Mouse (Mus musculus) layer of hippocampus, postnatal 25 days (tissue): Measurements from ENCODE around the gene Zcchc14. TPM values are rescaled to one million over a fixed set of nuclear protein-coding genes. Genes with fewer than 3 reads are reported as not detected.
"Not testable (repeated sequence)": the region's sequence is repeated elsewhere in the genome, so short reads cannot be mapped to it uniquely, and the experiment has no call there.

Experiments
- DNase-seq, 2 experiments: peaks; one replicate each; pipeline ENCODE4 v3.0.0; 2022; ENCODE audit warnings: mixed read lengths in 2 of 2, low spot score in 1 of 2; ENCODE audit errors: extremely low spot score in 1 of 2
- total RNA-seq, 2 experiments: library from RNA; stranded (reverse); gene quantifications; 2 replicates each; pipeline ENCODE4 v1.2.3; 2021

Gene Zcchc14
- total RNA-seq, 2 experiments from 2014 or later, result 79.7 to 88.2 TPM

DNA sequence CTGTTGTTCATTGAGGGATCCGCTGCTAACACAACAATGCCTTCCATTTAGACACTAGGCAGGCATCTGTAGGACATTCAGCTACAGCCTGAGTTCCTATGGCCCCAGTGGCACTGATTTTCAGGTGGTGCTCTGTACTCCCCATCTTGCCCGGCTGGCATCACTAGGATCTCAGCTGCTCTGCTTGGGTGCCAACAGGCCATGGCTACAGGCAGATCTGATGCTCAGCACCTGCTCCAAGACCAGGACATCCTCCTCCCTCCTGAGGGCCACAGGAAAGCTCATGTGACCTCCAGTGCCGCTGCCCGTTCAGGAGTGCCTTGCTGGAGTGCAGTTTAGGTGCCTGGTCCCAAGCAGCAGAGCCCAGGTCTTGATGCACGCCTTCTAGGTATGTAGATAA, 20.3 kb downstream of the Zcchc14 start:
- no peak for DNase-seq

DNA sequence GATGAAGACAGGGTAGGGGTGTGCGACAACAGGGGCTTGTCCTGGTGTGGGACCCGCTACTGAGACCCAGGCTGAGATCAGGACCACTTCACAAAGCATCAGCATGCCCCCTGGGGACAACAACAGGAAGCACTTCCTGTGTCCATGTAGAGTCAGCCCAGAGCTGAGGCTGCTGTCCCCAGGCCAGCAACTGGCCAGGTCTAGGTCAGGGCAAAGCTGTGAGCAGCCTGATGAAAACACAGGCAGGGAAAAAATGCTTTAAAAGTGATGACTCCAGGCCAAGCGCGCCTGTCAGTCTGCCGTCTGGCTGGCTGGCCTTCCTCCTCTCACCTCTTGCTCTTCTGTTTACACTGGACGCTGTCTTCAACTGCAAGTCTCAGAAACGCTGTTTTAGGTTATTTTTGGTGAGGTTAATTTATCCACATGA, 21.0 kb downstream of the Zcchc14 start:
- no peak for DNase-seq

DNA sequence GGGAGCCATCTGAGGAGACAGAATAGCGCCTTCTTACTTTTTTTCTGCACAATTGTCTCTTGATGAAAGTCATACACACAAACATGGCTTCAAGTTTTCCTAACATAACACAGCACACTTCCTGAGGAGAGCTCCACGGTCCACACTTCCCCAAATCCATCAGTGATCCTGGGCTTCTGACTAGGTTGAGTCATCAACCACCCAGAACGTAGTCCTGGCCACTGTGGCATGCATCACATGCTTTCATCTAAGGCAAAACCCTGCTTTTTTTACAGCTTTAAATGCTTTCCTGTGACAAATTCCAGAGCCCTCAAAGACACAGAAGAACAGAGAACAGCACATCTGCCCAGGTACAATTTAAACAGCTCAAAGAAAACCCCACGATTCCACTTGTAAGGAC, 24.0 kb downstream of the Zcchc14 start:
- DNase-seq, result no peak

DNA sequence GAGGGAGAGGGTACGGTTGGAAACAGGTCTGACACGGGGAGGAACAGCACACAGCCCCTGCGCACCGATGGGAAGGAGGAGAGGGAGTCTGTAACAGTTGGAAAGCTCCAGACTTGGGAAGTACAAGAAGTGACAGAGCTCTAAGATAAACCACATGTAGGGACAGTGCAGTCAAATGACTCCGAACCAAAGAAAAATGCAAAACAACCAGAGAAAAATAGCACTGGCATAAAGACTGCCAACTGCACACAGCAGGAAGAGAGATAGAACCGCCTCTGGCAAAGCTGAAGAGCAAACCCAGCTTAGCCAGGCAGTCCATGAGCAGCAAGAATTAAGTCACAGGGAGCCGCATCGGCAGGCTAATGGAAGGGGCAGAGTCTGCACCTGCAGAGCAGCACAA, 29.7 kb downstream of the Zcchc14 start:
- no peak for DNase-seq

DNA sequence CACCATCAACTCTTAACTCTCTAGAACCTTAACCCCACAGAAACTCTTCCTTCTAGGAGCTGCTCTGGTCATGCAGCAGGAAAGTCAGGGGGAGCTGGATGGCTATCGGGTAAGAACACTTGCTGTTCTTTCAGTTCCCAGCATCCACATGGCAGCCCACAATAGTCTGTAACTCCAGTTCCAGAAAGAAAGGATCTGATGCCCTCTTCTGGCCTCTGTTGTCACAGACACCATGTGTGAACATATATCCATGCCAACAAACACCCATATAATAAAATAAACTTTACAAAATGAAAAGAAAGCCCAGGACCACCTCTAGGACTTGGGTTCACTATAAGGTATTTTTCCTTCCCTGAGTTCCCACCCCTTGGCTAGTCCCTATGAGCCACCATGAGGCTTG, 30.8 kb downstream of the Zcchc14 start:
- DNase-seq, result no peak

DNA sequence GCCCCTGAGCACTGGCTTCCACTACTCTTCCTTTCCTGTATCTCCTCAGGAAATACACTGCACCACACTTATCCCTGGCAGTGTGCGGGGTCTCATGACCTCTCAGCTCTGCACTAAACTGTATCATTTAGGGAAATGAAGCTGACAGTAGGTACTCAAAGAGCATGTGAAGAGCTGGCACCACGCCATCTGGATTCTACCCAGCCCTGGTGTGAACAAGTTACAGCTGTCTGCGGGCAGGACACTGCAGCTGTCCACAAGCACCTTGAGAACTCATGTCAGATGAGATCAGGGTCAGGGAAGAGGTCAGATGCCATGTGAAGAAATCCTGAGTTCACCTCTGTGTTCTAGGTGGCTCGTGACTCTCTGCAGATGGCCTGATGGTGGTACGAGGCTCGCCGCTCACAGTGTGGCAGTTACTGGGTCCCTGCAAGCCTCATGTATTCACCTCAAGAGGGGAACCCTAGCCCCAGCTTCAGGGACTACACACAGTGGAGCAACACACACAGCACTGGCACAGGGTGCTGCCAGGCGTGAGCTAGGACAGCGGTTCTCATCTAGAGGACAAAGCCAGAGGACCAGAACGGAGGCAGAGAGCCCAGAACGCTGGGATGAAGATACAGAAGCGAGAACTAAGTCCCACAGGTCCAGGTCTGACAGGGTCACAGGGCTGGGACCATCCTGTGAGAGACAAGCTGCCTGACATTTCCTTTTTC, 31.7 kb downstream of the Zcchc14 start:
- DNase-seq, result peak in 1 of 2 experiments; percentile 33

DNA sequence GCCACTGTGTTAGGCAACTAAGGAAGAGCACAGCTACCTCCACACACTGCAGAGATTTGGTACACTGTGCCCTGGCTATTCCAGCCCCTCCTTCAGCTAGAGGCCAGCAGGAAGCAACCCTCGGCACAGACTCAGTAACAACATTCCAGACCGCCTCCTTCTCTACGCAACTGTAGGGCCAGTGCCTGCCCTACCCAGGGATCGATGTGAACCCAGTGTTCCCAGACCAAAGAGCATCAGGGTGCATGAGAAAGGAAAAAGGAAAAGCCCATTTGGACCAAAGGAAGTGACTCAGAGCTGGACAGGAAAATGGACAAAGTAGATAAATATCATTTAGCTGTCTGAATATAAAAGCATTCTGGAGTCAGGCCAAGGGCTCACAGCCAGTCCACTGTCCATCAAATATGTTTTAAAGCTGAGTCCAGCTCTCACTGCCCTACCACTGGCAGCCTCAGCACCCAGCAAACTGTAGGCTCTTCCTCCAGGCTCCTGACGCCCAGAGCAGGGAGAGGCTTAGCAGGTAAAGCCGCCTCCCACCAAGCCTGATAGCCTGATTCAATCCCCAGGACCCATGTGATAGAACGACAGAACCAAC, 33.2 kb downstream of the Zcchc14 start:
- DNase-seq, result no peak

DNA sequence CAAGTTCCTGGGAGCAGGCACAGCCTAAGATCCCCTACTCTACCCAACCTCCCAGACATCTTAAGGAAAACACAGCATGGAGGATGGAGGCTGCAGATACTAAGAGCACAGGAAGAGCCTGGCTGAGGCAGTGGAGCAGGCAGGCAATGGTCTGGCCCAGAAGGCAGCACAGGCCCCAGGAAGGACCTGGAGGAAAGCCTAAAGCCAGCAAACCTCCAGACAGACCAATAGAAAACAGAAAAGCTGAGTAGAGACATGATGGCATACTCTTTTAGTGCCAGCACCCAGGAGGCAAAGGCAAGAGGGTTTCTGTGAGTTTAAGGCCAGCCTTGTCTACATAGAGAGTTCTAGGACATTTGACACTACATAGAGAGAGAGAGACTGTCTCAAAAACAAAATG, 39.3 kb downstream of the Zcchc14 start:
- no peak for DNase-seq

DNA sequence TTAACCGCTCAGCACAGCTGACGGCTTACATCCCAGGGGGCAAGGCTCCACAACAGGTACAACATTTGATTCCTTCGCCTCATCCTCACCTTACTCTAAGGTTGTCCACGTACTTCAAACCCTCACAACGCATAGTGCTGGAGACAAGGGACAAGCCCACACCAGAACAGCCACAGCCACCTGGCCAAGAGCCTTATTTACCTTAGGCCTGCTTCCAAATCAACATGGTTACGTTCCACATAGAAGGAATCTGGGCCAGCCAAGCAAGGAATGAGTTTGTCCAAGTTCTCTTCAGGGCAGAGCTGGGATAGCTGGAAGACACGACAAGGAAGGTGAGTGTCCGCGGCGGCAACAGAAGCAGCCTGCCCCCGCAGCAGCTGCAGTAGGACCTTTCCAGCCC, 42.8 kb downstream of the Zcchc14 start:
- no peak for DNase-seq

DNA sequence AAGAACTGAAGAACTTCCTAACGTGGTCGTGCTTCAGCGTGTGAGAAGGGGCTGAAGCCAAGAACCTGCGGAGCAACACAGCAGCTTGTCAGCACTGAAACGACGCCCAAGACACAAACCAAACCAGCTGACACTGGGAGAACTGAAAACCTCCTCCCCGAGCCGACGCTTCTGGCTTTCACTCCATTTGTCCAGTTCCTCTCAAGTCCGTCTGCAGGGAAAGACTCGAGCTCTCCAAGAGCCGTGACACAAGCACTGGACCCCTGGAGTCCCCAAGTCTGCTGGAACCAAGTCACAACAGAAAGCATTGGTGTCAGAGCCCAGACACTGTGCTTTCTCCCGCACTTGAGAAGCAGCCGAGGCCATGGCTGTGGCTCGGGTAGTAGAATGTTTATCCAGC, 43.5 kb downstream of the Zcchc14 start:
- no peak for DNase-seq

DNA sequence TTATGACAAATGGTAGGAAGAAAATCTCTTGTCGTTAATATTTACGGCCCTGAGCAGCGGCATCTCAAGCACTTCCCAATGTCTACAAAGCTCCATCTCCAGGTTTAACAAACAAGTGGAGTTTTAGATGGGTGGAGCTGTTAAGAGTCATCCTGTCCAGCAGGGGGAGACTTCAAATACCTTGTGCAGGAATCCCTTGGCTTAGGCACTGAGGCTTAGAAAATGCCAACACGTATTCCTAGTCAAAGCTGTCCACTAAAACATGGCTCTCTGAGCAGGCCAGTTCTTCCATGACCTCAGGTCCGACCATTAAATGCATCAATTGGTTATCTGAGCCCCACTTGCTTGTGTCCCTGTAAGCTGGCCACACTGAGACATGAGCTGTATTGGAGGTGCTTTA, 45.0 kb downstream of the Zcchc14 start:
- DNase-seq, result no peak

DNA sequence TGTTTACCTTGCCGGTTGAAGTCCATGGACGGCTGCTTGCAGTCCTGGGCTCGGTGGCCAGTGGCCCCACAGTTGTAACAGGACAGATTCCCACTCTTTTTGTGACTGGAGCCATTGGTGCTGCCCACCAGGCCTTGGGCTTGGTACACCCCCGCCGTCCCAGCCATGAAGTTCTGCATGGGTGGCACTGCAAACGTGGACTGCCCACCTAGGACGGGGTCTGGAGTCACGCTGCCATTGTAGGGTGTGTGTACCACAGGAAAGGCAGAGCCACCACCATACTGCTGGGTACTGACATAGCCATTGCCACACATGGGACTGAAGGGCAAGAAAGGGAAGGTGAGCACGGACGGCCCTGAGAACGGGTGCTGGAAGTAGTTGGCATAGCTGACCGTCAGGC, 48.9 kb downstream of the Zcchc14 start:
- no peak for DNase-seq

DNA sequence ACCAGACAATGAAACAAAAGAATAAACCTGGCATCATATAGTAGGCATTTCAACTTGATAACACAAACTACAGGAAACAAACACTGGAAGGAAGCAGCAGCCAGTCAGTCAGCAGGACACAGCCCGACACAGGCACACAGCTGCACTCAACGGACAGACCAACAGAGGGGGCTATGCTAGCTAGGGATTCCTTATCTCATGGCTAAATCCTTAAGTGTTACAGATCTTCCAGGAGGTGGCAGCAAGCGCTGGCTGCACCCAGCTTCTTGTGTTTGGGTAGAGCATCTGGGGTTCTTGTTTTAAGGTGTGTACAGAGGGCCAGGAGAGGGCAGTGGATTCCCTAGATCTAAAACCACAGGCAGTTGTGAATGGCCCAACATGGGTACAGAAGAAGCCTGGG, 49.8 kb downstream of the Zcchc14 start:
- DNase-seq, result peak in 1 of 2 experiments; percentile 69

DNA sequence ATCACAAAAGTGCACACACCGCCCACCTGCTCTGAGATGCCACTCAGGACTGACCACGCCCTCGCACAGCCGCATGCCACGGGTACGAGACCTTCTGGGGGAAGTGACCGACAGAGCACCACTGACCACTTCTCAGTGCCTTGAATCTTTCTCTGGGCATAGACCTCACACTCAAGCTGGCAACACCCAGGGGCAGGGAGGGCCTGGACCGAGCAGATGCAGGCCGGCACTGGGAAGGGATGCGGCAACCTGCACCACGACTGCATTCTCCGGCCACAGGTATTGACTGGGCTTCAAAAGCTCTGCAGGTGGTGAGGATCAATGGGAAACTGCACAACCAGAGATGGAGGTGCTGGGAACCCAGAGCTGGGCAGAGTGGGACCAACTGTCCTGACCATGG, 50.3 kb downstream of the Zcchc14 start:
- DNase-seq, result no peak

DNA sequence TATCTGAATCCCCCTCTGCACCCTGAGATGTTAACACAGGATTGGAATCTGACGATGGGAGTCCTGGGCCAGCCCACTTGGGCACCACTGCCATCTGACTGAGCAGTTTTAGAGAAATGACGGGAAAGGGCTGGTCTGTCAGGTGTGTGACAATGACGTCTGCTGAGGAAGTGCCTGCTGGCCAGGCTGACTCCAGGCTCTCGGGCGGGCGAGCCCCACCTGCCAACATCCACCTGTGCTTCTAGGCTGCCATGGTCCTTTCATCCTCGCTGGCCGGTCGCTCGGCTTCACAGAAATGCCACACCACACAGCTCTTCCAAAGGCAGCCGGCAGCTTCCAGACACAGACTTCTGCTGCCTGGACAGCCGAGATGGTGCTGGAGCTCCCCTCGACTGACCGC, 52.9 kb downstream of the Zcchc14 start:
- DNase-seq, result no peak

DNA sequence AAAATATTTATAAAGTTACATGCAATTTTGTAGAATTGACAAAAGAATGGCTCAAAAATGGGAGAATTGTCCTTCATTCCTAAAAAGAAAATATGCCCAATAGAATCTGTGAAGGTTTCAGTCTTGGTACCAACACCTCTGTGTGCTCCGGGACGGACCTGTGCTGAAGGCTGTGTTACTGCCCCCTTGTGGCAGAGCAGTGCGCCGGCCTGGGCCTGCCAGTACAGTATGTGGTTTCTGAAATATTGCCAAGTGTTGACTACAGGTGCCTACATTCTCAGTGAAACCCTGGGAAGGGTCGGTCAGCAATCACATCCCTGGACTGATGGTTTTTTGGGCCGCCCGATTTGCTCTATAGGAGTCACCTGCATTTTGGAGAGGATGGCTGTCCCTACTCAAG, 53.8 kb downstream of the Zcchc14 start:
- peak; percentile 57 to 75 for DNase-seq

DNA sequence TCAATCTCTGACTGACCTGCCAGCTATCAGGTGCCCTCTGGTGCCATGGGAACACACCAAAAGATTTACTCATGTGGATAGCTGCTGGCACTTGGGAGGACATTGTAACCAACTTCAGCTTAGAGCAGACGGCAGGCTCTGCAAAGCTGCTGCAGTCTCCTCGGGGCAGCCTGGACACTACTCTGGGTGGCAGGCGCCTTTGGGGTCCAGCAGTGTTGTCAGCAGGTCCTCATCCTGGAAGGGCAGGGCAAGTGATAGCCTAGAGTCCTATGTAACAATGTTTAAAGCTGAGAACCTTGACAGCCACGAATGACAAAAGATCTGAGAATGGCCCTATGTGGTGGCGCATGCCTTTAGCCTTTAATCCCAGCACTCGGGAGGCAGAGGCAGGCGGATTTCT, 54.5 kb downstream of the Zcchc14 start:
- DNase-seq, result no peak

DNA sequence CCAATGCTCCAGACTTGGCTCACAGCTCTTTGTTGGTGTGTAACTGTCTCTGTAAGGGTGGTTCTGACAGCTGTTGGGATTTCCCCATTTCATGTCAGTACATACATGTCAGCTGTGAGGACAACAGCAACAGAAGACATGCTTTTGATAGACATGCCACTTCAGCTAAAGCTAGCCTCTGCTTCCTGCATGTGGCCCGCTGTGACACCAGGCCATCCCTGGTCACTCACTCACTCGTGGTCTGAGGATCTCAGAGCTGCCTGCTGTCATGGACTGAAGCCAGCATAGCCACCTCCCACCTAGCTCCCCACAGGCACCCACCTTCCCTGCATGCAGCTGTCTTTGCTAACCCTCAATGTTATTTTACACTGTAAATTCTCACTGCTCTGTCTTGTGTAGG, 55.2 kb downstream of the Zcchc14 start:
- not testable (repeated sequence) for DNase-seq

DNA sequence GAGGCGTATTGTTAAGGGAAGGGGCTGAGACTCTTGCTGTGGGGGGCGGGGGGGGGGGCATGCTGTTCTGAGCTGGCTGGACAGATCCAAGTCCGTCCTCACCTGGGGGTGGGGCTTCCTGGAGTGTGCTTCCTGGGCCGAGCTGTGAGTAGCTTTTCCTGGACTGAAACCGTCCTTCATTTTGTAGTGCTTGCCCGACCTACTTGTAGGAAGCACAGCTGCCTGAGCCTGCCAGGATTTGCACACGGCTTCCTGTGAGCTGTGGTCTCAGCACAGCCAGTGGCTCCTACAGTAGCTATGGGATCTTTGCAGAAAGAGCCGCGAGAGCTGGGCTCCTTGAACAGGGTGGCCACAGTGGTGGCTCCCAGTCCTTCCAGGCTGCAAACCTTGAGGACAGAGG, 58.7 kb downstream of the Zcchc14 start:
- no peak for DNase-seq

DNA sequence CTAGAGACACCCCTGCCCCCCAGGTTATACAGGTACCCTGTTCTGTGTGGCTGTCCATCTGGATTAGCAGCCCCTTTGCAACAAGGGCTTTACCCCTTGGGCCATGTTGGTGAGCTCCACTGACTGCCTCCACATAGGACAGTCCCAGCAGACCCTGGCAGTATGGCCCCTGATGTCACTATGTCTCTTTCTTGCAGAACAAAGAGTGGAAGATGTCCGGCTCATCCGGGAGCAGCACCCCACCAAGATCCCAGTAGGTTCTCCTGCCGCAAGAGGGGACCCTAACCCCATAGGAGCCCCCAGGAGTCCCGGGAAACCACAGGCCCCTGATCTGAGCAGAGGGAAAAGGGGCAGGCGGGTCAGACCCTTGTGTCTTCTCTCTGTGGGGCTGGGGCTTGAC, 59.4 kb downstream of the Zcchc14 start:
- DNase-seq, result no peak

DNA sequence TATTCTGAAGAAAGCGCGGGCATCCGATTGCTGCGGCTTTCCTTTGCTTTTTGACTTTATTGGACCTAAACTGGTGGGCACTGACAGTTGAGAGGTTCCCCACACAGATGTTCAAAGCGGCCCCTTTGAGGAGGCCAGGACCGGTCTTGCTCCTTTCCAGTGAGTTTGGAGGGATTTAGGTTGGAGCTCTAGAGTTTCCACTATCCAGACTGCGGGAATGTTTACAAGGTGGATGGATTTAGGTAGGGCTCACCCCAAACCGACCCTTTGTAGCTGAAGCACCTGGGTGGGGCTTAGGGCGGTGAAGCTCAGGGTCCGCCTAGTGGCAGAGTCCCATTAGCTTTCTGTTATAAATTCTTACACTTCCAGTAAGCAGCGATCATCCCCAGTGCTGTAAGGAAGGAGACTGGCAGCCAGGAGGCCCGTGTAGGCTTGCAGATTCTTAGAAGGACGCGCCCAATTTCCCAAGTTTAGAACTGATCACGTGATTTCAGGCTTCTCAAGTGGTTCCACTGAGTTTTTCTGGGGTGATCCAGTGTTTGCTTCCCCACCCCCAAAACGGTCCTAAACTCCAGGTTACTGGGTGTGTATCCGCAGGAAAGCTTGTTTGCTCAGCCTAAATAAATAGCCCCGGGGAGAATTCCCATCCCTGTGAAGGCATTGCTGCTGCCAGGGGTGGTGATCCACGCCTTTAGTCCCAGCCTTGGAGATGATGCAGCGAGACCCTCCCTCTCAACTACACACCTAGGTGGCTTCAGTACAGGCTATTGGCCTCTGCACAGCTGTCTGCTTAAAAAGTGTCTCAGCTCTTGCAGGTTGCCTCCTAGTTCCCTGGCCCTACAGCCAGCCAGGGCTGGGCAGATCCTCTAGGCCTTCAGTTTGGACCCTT, 61.3 kb downstream of the Zcchc14 start:
- no peak for DNase-seq
